Mouse (Mus musculus): ENCODE results near the gene Dhrs9.
"Not testable (repeated sequence)": the region's sequence is repeated elsewhere in the genome, so short reads cannot be mapped to it uniquely, and the experiment has no call there.

The Dhrs9 gene

DNA sequence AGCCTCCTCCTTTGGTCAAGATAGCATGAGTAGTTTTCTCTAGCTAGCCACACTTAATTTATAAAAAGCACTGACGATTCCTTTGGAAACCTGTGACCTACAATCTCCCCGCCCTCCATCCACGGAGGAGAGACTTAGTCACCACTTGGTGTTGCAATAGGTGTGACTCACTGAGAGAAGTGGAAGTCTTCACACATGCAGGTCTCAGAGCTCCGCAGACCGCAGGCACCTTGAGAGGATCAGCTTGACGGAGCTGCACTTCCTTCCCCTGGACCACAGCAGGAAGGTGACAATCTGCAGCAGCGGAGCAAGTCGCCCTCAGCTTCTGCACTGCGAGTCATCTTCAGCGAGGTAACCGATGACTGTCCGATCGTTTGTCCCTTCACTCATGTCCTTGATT is at the start of gene Dhrs9:
Gene Dhrs9, plus strand, starts transcription at position 165 of the 400 bp plus-strand sequence.
- peak in 1 of 2 experiments; percentile 19 for DNase-seq (ENCODE audit: low spot score in 2 of 2)

DNA sequence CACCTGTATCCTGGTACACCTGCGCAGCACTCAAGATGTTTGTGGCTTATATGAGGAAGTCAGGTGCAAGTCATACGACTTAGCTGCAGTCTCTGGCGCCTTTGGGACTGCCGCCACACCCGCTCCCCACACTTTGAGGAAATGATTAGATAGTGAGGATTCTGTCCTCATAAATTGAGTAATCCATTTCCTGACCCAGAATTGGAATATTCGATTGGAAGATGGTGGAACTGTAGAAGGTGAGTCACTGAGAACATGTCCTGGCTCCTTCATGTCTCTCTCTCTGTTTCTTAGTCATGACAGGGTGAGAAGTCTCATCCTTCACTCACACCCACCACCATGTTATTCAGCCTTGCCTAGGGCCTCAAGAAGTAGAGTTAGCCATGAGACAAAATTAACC is 48.7 kb upstream of the Dhrs9 start:
- not testable (repeated sequence) for DNase-seq (ENCODE audit: low spot score in 2 of 2)

DNA sequence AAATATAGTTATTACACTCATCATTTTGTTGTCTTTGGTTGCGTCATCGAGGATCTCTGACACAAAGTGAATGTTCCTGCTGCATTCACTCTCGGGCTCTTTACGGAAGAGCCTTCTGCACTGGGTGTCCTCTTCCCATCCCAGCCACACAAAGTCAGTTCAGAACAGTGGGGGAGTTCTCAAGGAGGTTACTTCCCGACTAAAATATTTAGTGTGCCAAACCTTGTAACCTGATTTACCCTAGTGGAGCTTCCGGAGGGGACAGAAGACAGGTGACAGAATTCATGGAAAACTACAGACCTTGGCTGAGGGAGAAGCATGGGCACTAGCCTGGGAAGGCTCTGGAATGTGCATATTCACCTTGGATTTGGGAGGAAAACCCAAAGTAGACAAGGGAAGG is 38.7 kb upstream of the Dhrs9 start:
- DNase-seq (ENCODE audit: low spot score in 2 of 2) = no peak

DNA sequence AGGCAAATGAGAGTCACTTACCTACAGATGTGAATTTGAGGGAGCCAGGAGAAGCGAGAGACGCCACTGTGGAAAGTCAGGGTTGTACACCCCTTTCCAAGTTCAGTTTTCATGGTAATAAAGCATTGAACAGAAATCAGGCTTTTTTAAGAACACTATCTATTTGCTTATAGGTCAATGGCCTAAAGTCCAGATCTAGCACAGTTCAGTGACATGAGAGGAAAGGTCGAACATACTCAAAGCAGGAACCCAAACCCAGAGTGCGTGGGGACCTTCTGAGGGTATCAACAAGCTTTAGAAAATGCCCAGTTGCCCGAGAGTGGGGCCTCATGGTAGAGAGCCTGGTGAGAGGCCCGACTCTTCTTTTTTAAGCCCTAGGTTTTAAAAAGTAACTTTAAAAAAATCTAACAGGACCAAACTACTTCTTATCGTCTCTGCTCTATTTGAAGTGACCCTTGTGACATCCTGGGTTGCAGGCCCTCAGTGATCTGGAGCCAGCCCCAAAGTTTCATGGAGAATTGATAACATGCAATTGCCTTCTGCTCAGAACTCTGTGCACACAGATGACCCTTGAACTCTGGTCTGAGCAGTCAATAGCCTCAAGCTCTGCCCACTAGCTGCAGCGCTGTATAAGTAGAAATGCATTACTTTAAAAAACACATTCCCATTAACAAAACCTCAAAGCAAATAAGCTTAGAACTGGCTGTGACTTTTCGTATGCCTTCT is 37.6 kb upstream of the Dhrs9 start, which contains the start of gene Abcb11:
Gene Abcb11, minus strand, starts transcription at position 121 of the 726 bp plus-strand sequence.
- DNase-seq (ENCODE audit: low spot score in 2 of 2) = no peak

DNA sequence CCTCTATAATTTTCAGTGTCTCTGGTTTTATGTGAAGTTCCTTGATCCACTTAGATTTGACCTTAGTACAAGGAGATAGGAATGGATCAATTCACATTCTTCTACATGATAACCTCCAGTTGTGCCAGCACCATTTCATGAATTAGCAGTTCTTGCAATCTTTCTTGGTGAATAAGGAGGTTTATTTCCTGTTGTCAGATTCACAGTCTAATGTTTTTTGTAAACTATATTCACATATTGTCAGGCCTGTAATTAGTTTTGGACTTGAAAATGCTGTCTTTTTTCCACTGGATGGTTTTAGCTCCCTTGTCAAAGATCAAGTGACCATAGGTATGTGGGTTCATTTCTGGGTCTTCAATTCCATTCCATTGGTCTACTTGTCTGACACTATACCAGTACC is 24.8 kb upstream of the Dhrs9 start:
- not testable (repeated sequence) for DNase-seq (ENCODE audit: low spot score in 2 of 2)

DNA sequence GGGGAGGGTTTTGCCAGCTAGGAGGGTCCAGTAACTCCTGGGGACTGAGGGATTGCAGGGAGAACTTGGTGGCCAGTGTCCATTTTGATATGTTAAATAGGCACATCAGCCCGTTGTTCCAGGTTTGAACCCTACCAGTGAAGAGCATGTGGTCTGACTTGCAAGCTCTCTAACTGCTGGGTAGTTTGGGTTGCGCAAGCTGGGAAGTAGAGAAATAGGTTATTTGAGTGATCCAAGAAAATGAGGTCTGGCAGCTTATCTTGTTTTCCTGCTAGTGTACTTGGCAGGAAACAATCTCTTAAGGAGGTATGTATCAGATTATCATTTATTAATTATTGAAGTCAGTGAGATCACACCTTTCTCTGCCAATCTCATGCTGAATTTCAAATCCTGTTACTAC is 15.4 kb upstream of the Dhrs9 start:
- no peak for DNase-seq (ENCODE audit: low spot score in 2 of 2)

DNA sequence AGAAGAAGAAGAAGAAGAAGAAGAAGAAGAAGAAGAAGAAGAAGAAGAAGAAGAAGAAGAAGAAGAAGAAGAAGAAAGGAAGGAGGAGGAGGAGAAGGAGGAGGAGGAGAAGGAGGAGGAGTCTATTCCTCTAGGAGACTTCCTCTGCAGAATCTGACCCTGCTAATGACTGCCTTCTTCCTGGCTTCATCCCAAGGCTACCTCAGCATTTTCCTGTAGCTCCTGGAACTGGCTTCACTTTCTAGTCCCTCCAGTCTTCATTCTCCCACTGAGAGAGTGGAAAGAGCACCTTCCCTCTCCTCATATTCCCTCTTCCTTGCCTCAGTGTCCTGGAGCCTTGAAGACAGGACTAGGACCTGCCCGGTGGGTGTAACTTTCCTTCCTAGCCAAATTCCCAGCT is 15.0 kb upstream of the Dhrs9 start:
- DNase-seq (ENCODE audit: low spot score in 2 of 2) = no peak

DNA sequence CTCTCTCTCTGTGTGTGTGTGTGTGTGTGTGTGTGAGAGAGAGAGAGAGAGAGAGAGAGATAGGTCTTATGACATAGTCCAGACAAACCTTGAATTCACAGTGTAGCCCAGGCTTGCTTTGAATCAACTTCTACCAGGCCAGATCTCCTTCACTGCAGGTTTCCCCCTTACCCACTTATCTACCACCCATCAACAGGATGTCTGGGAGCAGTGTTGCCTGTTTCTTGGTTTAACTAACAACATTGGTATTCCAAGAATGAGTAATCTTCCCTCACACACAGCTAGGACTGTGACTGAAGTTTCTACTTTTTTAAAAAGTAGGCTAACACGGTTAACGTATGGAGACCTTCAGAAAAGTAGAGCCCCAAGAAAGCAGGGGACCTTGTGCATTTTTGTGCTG is 3.5 kb upstream of the Dhrs9 start:
- DNase-seq (ENCODE audit: low spot score in 2 of 2) = no peak

DNA sequence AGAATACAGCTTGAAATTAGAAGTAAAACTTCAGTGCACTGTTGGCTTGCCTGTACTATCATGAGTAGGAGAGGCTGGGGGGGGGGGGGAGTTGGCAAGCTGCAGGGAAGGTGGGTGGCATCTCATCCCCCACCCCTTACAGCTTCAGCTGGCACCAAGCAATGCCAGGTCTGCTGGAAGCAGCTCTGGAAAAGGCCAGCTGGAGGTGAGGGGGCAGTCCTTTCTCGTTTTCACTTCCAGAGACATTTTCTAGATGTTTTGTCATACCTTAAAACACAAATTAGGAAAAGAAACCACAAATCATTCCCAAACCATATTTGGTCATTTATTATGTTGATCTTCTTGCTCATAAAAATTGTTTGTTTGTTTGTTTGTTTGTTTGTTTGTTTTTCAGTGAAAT is 444 bp upstream of the Dhrs9 start:
- DNase-seq (ENCODE audit: low spot score in 2 of 2) = no peak

DNA sequence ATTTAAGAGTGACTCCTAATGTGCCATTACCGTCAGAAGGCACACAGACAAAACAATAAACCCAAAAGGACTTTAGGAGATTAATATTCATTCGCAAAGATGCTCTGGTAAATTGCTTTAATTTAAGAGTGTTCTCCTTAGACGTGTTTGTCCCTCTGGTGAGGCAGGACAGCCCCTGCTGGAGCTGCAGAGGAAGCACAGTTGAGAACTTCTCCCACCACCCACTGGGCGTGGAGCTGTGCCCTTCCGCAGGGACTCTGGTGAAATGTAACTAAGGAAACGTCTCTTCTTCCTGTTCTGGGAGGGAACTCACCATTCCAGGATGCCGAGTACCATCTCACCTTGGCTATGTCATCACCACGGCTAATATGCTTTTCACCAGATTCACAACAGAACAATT is 1.5 kb downstream of the Dhrs9 start:
- no peak for DNase-seq (ENCODE audit: low spot score in 2 of 2)

DNA sequence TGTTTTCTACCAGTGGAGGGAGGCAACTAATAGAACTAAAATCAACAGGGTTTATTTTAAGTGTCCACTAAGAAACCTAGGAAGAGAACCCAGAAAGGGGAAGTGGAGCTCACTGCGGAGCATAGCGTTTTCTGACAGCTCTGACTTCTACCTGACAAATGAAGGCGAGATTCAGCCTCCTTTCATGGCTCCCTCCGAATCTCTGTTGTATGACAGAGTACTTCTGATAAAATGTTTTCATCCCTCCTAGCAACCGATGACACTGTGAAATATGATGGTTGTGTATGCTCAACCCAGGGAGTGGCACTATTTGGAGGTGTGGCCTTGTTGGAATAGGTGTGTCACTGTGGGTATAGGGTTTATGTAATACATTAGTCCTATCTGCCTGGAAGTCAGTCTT is 2.6 kb downstream of the Dhrs9 start:
- no peak for DNase-seq (ENCODE audit: low spot score in 2 of 2)

DNA sequence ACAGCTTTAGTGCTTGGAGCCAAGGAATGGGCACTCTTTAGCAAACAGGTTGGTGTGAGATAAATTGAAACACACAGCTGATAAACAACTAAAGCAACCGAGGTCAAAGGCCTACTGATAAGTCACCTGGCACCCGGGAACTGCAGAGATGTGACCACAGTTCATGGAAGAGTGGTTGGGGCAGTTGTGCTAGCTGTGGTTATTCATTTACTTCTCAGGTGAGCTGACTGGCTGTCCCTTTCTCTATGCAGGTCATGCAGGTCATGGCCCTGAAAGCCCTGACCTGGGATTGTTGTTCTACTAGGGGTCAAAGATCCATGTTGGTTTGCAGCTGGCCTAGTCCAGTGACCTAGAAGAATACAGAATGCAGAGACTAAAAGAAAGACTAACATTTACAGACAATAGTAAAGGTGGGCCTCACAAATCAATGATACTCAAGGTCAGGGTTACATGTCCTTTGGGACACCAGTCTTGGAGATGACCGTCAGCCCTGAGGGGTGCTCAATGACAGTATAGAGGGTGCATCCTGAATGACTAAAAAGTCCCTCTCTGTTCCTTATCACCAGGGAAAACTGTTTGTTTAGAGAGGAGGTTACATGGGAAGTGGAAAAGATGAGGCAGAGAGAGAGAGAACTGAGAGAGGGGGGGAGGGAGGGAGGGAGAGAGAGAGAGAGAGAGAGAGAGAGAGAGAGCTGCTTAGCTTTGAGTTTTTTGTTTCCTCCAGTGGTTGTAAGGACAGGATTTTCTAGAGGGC is 6.0 kb downstream of the Dhrs9 start:
- no peak for DNase-seq (ENCODE audit: low spot score in 2 of 2)

DNA sequence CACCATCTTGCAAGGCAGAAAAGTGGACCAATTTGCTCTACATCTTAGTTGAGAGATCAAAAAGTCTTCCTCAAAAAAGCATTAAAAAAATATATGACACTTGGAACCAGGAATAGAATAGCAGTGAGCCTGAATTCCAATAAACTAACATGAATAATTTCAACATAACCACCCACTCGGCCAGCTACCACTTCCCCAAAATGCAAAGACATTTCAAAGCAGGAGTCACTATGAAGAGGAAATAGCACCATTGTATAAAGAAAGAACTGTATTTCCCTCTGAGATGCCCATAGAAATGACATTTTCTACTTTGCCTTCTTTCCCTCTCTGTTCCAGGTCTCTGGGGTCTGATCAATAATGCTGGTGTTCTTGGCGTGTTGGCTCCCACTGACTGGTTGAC is 13.7 kb downstream of the Dhrs9 start:
- DNase-seq (ENCODE audit: low spot score in 2 of 2) = no peak

DNA sequence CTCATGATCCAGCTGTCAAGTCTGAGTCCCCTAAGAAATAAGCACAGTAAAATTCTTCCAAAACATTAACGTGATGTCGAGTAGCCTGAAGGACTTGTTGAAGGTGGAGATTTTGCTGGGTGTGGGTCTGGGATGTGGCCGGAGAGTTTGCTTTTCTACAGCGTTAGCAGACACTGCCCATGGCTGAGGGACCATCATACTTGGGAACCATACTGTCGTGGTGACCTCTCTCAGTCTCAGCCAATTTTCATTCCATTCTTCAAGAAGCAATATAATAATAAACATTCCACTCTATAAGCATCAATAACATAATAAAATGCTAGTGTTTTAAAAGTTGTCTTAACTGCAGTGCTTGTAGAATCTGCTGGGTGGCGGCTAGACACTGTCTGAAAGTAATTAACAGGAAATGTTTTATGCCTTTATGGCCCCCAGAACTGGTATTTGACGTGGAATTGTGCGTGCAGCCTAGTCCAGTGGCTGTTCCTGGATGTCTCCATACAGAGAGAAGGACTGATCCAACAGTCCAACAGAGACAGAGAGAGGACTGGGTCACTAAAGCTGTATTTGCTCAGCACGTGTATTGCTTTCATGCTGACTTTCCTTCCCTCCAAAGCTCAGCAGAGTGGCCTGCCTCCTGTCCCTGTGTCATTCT is 15.5 kb downstream of the Dhrs9 start:
- DNase-seq (ENCODE audit: low spot score in 2 of 2) = no peak

DNA sequence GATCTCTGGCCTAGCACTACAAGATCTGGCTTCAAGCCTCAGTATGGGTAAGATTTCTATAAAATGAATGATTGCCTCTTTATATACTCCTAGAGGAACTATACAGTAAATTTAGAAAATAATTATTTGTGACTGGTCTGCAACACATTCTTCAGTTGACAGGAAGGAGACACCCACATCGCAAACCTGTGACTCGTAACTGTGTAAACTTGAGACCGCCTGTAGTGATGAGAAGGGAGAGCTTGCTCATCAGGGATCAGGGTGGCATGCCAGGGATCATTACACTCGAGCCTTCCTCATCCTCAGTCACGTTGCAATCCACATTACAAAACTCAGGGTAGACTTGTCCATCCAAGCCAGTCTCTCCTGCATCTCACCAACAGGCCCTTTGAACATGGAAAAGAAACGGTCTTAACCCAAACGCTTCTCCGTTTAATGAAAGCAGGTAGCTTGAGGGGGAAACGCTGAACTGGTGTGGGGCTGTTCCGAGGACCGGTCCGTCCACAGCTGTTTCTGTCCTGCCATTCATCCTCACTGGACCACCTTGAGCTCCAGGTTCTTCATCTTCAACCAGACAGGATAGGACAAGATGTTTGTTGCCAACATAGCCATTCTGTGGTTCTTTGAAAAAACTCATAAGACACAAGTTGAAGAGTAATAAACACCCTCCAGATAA is 16.7 kb downstream of the Dhrs9 start:
- no peak for DNase-seq (ENCODE audit: low spot score in 2 of 2)

DNA sequence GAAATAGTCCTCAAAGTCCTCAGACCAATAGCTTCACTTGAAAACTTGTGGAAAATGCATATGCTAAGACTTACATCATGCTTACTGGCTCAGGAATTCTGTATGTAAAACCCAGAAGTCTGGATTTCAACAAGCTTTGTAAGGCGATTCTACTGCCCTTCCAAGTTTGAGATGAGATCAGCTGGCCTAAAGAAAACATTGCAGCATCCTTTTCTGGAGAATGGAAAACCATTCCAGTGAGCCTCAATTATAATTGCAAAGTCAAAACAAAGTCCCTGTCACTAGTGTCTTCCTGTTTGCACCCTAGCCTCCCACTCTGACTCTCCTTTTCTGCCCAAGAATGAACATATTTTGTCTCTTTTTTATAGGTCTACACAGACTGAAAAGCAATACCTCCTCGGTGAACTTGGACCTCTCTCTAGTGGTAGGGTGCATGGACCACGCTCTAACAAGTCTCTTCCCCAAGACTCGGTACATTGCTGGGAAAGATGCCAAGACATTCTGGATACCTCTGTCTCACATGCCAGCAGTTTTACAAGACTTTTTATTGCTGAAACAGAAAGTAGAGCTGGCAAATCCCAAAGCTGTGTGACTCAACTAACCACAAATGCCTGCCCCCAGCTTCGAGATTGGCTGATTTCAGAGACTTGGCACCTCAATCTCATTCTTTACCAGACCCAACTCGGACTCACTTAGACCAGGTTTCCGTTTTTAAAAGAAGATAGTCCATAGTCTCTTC is 20.8 kb downstream of the Dhrs9 start:
- DNase-seq (ENCODE audit: low spot score in 2 of 2) = peak in 1 of 2 experiments; percentile 10

DNA sequence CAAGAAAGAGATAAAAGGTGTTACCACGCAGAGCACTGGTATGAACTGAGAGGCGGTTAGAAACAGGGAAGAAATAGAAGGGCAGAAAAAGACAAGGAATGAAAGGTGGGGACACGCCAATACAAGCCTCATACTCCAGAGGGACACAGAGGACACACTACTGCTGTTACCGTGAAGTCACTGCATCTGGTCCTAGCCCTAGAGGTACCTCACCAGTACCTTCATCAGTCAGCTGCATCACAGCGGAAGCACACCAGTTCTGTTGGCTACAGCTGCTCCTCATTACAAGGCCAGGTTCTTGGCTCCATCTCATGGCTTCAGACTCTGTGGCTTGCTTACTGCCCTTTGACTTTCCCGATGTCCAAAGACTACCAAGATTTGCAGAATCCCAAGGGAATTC is 21.6 kb downstream of the Dhrs9 start:
- DNase-seq (ENCODE audit: low spot score in 2 of 2) = no peak

DNA sequence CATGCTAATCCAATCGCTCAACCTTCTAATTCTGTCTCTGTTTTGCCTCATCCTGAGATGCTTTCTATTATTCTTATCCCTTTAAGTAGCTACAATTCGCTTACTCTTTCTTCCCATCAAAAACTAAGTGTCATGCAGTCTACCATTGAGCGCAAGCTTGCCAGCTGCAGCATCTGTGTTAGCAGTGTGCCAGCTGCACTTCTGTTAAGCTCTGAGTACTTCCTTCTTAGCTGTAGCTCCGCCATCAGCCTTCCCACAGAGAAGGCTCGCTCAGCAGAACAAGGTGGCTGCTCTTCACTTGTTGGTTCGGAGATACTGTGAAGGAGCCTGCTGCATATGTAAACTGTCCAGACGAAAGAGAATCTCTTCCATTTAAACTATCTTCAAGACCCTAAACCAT is 22.1 kb downstream of the Dhrs9 start:
- DNase-seq (ENCODE audit: low spot score in 2 of 2) = no peak

DNA sequence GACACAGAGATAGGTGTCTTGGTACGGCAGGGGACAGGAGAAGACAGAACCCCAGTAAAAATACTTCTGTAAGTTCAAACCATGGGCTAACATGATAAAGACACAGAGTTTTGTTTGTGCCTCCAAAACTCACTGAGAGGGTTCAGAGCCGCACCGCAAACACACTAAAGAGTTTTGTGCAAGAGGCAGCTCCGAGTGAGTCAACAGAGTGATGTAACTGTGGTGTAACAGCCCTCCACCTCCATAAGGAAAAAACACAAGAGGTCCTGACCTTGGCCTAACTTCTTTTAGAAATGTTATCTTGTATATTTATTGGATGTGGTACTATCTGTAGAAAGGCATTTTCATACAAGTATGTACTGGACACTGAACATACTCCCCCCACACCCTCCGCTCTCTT is 25.4 kb downstream of the Dhrs9 start:
- DNase-seq (ENCODE audit: low spot score in 2 of 2) = no peak

DNA sequence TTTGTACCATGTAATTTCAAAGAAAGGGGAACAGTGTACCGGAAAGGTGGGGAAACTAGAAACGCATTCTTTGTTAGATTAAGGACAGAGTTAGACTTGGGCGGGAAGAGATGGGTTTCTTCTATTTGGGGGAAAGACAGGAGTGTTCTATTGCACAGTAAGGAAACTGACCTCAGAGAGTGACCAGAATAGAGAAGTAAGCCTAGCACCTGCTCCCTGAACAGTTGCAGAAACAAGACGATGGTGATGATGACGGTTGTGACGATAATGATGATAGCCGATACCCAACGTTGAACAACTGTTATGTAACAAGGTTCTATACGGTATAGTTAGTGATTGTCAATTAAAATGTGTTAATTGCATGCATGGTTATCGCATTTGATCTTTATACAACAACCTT is 34.3 kb downstream of the Dhrs9 start:
- DNase-seq (ENCODE audit: low spot score in 2 of 2) = no peak

DNA sequence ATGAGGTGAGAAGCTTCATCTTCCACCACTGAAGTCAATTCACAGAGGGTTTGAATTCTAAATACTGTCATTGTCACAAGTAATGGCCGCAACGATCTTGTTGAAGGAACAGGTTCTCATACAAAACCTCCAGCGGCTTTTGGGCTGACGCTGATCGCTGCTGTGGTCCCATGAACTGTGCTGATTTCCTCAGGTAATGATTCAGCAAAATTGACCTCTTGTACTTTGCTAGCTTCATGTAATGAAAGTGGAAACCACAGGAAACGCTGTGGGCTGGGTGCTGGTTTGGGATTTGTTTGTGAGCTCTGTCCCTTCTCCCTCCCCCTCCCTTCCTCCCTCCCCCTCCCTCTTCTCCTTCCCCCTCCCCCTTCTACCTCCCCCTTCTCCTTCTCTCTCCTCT is 34.8 kb downstream of the Dhrs9 start:
- no peak for DNase-seq (ENCODE audit: low spot score in 2 of 2)
